ENCODE assay signal across 23 mouse cellular contexts in the genomic region with DNA sequence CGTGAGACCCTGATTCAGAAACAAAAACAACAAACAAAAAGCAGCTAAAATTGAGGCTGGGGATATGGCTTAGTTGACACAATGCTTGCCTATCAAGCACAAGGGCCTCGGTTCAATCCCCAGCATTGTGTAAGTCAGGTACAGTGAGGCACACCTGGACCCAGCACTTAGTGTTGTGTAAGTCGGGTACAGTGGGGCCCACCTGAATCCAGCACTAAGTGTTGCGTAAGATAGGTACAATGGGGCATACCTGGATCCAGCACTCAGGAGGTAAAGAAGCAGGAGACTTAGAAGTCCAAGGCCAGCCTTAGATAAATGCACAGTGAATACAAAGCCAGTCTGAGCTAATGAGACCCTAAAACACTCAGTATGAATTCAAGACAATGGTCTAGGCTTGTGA. TPM values are rescaled to one million over a fixed set of nuclear protein-coding genes. Genes with fewer than 3 reads are reported as not detected.
"Had no signal": no experiment of that assay in that cellular context is flagged by ENCODE, and none has a peak within 500 bp of the region (broad histone marks: within the 10 kb centered on the region; RNA-seq: fewer than 3 reads in every experiment).

No protein-coding gene starts in this region.

- H3K4me3 ChIP-seq: liver, embryonic 13.5 days; liver, embryonic 15.5 days; lung, embryonic 15.5 days; midbrain, embryonic 10.5 days; midbrain, embryonic 12.5 days; myocyte; neural tube, embryonic 13.5 days; neural tube, embryonic 15.5 days had no signal

- DNase-seq: liver, embryonic 13.5 days; liver, postnatal 0 days; lung, adult 2 months; lung, postnatal 14 days; lung, postnatal 36 days; retina, postnatal 1 day; right cerebral cortex, adult 18-20 months; right cerebral cortex, postnatal 25 days; right cerebral cortex, postnatal 4 days; spleen, adult 18-20 months; thymus, adult 18-20 months; thymus, postnatal 25 days; thymus, postnatal 4 days had no signal

- ATAC-seq: liver, postnatal 0 days; lung, postnatal 0 days had no signal

- H3K9me3 ChIP-seq: liver, embryonic 13.5 days; liver, embryonic 15.5 days; lung, embryonic 15.5 days; midbrain, embryonic 10.5 days; midbrain, embryonic 12.5 days; neural tube, embryonic 13.5 days; neural tube, embryonic 15.5 days had no signal

- H3K4me1 ChIP-seq: liver, embryonic 13.5 days; liver, embryonic 15.5 days had no signal

- H3K36me3 ChIP-seq: liver, embryonic 13.5 days; liver, embryonic 15.5 days; lung, embryonic 15.5 days; midbrain, embryonic 10.5 days; midbrain, embryonic 12.5 days; neural tube, embryonic 13.5 days; neural tube, embryonic 15.5 days had no signal

- H3K27ac ChIP-seq: liver, embryonic 13.5 days; liver, embryonic 15.5 days; lung, embryonic 15.5 days; midbrain, embryonic 12.5 days; neural tube, embryonic 13.5 days; neural tube, embryonic 15.5 days had no signal

- H3K4me2 ChIP-seq: liver, embryonic 13.5 days; liver, embryonic 15.5 days; lung, embryonic 15.5 days; midbrain, embryonic 12.5 days; neural tube, embryonic 13.5 days; neural tube, embryonic 15.5 days had no signal

- H3K9ac ChIP-seq: liver, embryonic 13.5 days; liver, embryonic 15.5 days; liver, postnatal 0 days; lung, embryonic 15.5 days; midbrain, embryonic 12.5 days; neural tube, embryonic 13.5 days; neural tube, embryonic 15.5 days had no signal

RNA-seq across cellular contexts. Expression of a gene that starts 34.0 kb away (rescaled TPM):
- total RNA-seq: megakaryocyte, adult 5-6 weeks; megakaryocyte-erythroid progenitor cell, adult 5-6 weeks had no signal

RNA-seq across cellular contexts. Expression of a gene that starts 50.2 kb away (rescaled TPM):
- total RNA-seq: megakaryocyte, adult 5-6 weeks; megakaryocyte-erythroid progenitor cell, adult 5-6 weeks had no signal
